Mouse (Mus musculus): ENCODE measurements around the gene Acot7.

GRCm38 (mm10) chr4:152153771-152154177, 24.2 kb upstream of the Acot7 start:
- no peak for TF ChIP-seq POLR2A (IDR thresholded peaks at IDR 0.05; ENCODE audit: borderline replicate concordance, extremely low read depth, insufficient read depth, insufficient read length, poor library complexity, severe bottlenecking)
- peak; percentile 92 for TF ChIP-seq CTCF (IDR thresholded peaks at IDR 0.05; ENCODE audit: borderline replicate concordance, extremely low read depth, insufficient read depth, insufficient read length)
